In genomic region chr6:39462621-39463538, GRCm38 (mm10) we compare ENCODE assay signal across 8 mouse cellular contexts. TPM values are rescaled to one million over a fixed set of nuclear protein-coding genes. Genes with fewer than 3 reads are reported as not detected.
A peak's percentile ranks its signal among the peaks of the same experiment; 100 is the strongest.
DNase-seq lines count a peak whose midpoint lies in the region; ATAC-seq lines count a peak whose summit lies in the region.

No protein-coding gene starts in this region.

- H3K27ac ChIP-seq in hindbrain, embryonic 11.5 days (ENCODE audit: low read depth, low read length): no peak overlapping the region

- no peaks in the 10 kb centered on the region for H3K27me3 ChIP-seq in hindbrain, embryonic 11.5 days (ENCODE audit: control insufficient read depth, insufficient read depth, low read length)

- peak; percentile 61 for ATAC-seq in hindbrain, embryonic 11.5 days (ENCODE audit: low FRiP score)

- no peak overlapping the region for H3K4me3 ChIP-seq in hindbrain, embryonic 11.5 days (ENCODE audit: low read depth, low read length)

- H3K36me3 ChIP-seq in hindbrain, embryonic 11.5 days (ENCODE audit: control insufficient read depth, insufficient read depth, low read length): peaks cover 3% of the 10 kb centered on the region; the same call in 1 of the 2 replicates

- DNase-seq in Muller cell, postnatal 12 days (ENCODE audit: inconsistent ontology term): peak; percentile 57
- DNase-seq in cerebellum, adult 8-10 months: peak; percentile 80
- peak; percentile 44 to 76 for DNase-seq in frontal cortex, postnatal 10 days (ENCODE audit: low spot score in 2 of 2)
- peak; percentile 89 for DNase-seq in hindbrain, embryonic 11.5 days (ENCODE audit: low spot score)
- peak; percentile 73 for DNase-seq in layer of hippocampus, adult 9-11 months
- DNase-seq in lung, postnatal 10 days: peak; percentile 87
- peak; percentile 73 for DNase-seq in ovary, postnatal 14 days (ENCODE audit: low spot score)
- DNase-seq in thymus, postnatal 10 days (ENCODE audit: low spot score in 2 of 2): peak; percentile 25 to 81

- no peak overlapping the region for H3K4me2 ChIP-seq in hindbrain, embryonic 11.5 days (replicated peaks; ENCODE audit: low read depth, low read length)

- H3K4me1 ChIP-seq in hindbrain, embryonic 11.5 days (replicated peaks; ENCODE audit: control insufficient read depth, insufficient read depth, low read length): no peaks in the 10 kb centered on the region

- H3K9ac ChIP-seq in hindbrain, embryonic 11.5 days (ENCODE audit: low read depth, low read length): no peak overlapping the region

- no peaks in the 10 kb centered on the region for H3K9me3 ChIP-seq in hindbrain, embryonic 11.5 days (ENCODE audit: control insufficient read depth, low read length)

- WGBS in hindbrain, embryonic 11.5 days: 52% methylated on average over 16 of the region's 16 CpGs

RNA-seq across cellular contexts. Expression of gene Mkrn1, which starts 42.6 kb away (rescaled TPM):
- 127 and 147 TPM in 2 replicates for polyA plus RNA-seq in hindbrain, embryonic 11.5 days (2014; fragmentation: Nextera tagmentation; extraction: Ambion mirVana)
